Mouse (Mus musculus) myocyte (in vitro differentiated cells): ENCODE results near the gene Grik5.

ENCODE experiments used
- CEBPB ChIP-seq: IDR thresholded peaks from 2 replicates; pipeline ENCODE4 v1.6.1; 2011; ENCODE audit warnings: mild to moderate bottlenecking, moderate library complexity; ENCODE audit not compliant: poor library complexity, insufficient read depth, severe bottlenecking
- E2F4 ChIP-seq: IDR thresholded peaks from one replicate; pipeline ENCODE4 v1.6.1; 2011; ENCODE audit warnings: mild to moderate bottlenecking, control low read depth, moderate library complexity; ENCODE audit not compliant: insufficient read depth
- MAX ChIP-seq: IDR thresholded peaks from one replicate; pipeline ENCODE4 v1.6.1; 2011; ENCODE audit warnings: low read depth, mild to moderate bottlenecking, control low read depth
- MYOG ChIP-seq, 3 experiments: IDR thresholded peaks; one replicate each; pipeline ENCODE4 v1.6.1; 2011; ENCODE audit warnings: control low read depth in 2 of 3, low read depth in 2 of 3, mild to moderate bottlenecking in 2 of 3; ENCODE audit not compliant: insufficient read length in 2 of 3, control insufficient read depth in 1 of 3, insufficient read depth in 1 of 3
- POLR2A ChIP-seq: IDR thresholded peaks from one replicate; pipeline ENCODE4 v1.6.1; 2011; ENCODE audit warnings: low read depth, mild to moderate bottlenecking, control low read depth, moderate library complexity; ENCODE audit not compliant: insufficient read length
- POLR2AphosphoS2 ChIP-seq: IDR thresholded peaks from one replicate; pipeline ENCODE4 v1.6.1; 2011; ENCODE audit warnings: low read depth, control low read depth; ENCODE audit not compliant: insufficient read length
- SRF ChIP-seq: IDR thresholded peaks from one replicate; pipeline ENCODE4 v1.6.1; 2011; ENCODE audit warnings: low read depth; ENCODE audit not compliant: control insufficient read depth, insufficient read length
- TCF12 ChIP-seq: IDR thresholded peaks from one replicate; pipeline ENCODE4 v1.6.1; 2011; ENCODE audit warnings: mild to moderate bottlenecking, control low read depth; ENCODE audit not compliant: poor library complexity, insufficient read depth, severe bottlenecking
- USF1 ChIP-seq: IDR thresholded peaks from one replicate; pipeline ENCODE4 v1.6.1; 2011; ENCODE audit warnings: low read depth, mild to moderate bottlenecking, control low read depth, moderate library complexity

DNA sequence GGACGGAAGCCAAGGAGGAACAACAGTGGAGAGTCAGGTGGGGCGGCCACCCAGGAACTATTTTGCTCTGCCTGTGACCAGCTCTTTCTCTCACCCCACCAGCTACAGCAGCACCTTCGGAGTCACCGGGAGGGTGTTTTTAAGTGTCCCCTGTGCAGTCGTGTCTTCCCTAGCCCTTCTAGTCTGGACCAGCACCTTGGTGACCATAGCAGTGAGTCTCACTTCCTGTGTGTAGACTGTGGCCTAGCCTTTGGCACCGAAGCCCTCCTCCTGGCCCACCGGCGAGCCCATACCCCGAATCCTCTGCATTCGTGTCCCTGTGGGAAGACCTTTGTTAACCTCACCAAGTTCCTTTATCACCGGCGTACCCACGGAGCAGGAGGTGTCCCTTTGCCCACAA is 8.3 kb upstream of the Grik5 start:
- TF ChIP-seq MAX (no peak), POLR2A (no peak), TCF12 (no peak), CEBPB (no peak), MYOG (IDR thresholded peaks at IDR 0.05; ENCODE audit: control insufficient read depth in 1 of 3, insufficient read depth in 1 of 3, insufficient read length in 2 of 3, low read depth in 2 of 3) (no peak), POLR2AphosphoS2 (no peak), E2F4 (no peak), SRF (no peak), USF1 (no peak)
